Mouse (Mus musculus) inflammation-experienced regulatory T-cells, adult 6 months (primary cell): Measurements from ENCODE around the gene Vsig8. TPM values are rescaled to one million over a fixed set of nuclear protein-coding genes. Genes with fewer than 3 reads are reported as not detected.

ENCODE experiments used
- ATAC-seq: one replicate; pipeline ENCODE4 v1.8.0; 2017
- polyA plus RNA-seq, 3 experiments: library from polyadenylated mRNA; unstranded; fragments of 100-300 nt; shearing (Covaris generic); gene quantifications; one replicate each; pipeline ENCODE4 v1.2.1; 2017

Gene Vsig8
- polyA plus RNA-seq, 3 experiments from 2014 or later = not detected

GRCm38 (mm10) chr1:172528701-172529100, 27.0 kb upstream of the Vsig8 start:
- ATAC-seq = peak; percentile 74

DNA sequence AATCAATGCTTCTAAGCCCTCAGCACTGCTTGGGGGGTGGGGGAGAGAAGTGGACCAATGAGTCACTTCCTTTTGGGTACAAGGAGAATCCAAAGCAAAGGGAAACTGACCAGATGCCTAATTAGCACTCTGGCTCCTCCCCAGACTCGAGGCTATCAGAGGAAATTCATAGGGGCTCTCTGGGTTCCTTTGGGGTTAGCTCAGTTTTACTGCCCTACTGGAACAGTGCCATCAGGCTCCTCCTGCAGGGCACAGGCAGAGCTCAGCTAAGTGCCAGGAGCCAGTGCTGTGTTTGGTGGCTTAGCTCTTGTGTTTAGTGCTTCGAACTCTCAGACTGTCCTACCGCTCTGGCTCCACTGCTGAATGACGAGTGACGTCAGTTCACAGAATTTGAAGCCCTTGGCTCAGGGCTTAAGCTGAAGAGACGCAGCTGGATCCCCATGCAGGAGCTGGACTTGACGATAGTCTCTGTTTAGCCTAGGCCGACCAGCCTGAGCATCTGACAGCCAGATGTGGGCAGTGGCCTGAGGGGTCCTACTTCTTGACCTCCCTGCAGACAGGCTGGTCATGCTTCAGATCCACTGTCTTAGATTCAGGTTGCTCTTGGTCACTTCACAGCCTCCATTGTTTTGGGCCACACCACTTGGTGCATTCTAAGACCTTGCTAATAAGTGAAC, 25.1 kb upstream of the Vsig8 start:
- no peak for ATAC-seq

- ATAC-seq = no peak
These were observed 23.2 kb upstream of the Vsig8 start for GRCm38 (mm10) chr1:172532551-172532950.

DNA sequence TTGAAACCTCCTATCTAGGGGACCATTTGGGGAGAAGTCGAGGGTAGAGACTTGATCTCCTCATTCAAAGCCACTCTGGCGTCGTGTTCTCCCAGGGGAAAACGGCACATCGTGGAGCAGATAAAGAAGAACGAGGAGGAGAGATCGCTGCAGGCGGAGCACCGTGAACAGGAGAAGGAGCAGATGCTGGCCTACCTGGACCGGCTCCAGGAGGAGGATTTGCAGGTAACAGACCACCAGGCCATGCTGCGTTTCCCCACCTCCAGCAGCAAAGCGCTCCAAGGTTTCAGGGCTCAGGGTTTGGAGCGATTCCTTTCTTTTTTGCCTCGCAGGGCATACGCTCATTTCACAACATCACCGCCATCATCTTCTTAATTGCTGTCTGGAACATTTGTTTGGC, 20.6 kb upstream of the Vsig8 start:
- no peak for ATAC-seq

- ATAC-seq = no peak
These were observed 15.9 kb upstream of the Vsig8 start for GRCm38 (mm10) chr1:172539827-172540226.

DNA sequence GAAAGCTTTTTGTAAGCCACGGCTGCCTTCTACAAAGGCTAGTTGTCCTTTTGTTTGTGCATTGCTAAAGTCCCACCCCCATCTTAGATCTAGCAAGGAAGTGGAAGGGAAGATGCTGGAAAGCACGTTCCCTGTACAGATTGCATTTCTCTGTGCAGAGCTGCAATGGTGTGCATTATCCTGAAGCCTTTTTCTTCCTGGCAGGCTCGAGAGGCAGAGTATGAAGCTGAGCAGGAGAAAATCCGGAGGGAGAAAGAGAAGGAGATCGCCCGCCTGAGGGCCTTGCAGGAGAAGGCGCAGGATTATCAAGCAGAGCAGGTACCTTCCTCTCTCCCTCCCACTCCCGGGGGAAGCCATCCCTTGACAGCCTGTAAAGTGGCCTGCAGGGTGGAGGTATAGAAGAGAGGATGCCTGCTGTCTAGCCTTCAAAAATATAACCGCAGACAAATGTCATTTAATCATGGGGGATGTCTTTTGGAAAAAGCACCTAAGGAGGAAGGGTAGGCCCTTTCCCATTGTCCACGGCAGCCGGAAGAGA, 15.4 kb upstream of the Vsig8 start:
- no peak for ATAC-seq

DNA sequence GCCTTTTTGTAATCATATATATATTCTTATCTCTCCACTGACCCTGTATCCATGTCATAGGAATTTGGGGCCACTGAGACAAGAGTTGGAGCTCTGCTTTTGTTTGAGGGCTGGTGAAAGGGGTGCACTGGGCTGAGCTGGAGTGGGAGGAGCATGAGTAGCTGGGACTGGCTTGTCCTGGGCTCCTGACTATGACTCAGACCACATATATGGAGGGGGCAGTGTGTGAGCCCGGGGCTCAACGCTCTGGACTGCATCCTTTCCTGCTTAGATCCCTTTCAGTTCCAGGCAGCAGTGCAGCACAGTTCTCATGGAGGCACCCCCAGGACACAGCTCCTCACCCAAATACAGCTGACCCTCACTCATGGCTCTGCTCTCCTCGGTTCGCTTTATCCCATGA, 9.7 kb upstream of the Vsig8 start:
- no peak for ATAC-seq

DNA sequence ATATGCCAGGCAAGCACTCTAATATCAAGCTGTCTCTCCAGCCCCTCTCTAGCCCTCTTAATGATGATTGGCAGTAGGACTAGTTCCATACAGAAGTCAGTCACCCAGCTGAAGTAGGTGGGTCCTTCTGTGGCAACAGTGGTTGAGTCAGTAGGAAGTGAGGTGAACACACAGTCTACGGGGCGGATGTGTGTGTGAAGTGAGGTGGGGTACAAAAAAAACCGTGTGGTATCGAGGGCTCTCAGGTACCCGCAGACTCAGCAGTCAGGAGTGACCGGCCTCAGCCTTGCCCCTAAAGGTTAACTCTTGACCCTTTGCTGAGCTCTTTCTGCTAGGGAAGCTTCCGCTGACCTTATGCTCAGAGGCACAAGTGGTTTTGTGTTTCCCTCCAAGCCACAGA, 7.2 kb upstream of the Vsig8 start:
- ATAC-seq = peak; percentile 84

GRCm38 (mm10) chr1:172549314-172549713, 6.4 kb upstream of the Vsig8 start:
- ATAC-seq = no peak

DNA sequence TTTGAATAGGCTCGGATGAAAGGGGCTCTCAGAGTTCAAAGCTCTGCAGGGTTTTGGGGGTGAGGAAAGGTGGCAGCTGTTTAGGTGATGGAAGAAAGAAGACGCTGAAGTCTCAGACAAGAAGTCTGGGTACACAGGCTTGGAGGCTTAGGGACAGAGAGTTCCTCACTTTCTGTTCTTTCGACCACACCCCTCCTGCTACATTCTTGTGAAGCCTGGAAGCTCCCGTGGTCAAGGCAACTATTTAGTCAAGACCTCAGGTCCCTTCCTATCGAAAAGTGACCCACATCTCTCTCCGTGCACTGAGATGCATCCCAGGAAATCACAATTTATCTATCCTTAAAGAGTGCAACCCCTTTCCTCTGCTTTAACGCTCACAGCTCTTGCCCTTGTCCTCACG, 6.0 kb upstream of the Vsig8 start:
- ATAC-seq = no peak

GRCm38 (mm10) chr1:172550551-172550951, 5.2 kb upstream of the Vsig8 start:
- ATAC-seq = peak; percentile 80

- ATAC-seq = no peak
These were observed 4.7 kb upstream of the Vsig8 start for GRCm38 (mm10) chr1:172551009-172551408.

- no peak for ATAC-seq
These were observed 3.1 kb upstream of the Vsig8 start for GRCm38 (mm10) chr1:172552623-172553022.

DNA sequence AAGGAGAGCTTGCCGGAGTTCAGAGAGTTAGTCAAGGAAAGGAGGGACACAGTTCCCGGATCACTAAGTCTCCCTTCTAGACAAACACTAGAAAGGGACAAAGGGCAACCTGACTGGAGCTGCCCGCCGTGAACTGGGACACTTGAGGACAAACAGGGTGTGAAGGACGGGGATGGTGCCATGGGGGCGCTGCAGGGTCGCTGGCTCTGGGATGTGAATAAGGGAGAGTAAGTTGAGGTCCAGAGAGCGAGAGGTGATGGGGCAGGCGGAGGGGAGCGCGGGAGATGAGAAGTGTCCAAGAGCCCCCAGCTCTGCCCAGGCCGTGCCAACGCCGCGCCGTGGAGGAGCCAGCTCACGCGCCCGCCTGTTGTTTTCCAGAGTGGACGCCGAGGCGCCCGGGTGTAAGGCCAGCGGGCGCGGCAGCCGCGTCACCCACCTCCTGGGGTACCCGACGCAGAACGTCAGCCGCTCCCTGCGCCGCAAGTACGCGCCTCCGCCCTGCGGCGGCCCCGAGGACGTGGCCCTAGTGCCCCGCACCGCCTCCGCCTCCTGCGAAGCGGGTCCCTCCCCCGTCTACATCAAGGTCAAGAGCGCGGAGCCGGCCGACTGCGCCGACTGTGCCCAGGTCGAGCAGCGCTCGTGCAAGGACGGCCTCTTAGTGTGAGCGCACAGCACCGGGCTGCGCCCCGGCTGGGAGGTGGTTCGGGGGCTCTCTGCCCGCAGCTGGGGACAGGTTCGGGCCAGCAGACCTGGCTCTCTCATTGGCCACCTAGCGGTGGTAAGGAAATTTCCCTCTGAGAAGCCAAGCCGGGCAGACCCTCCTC, 7.1 kb downstream of the Vsig8 start:
- peak; percentile 74 for ATAC-seq

DNA sequence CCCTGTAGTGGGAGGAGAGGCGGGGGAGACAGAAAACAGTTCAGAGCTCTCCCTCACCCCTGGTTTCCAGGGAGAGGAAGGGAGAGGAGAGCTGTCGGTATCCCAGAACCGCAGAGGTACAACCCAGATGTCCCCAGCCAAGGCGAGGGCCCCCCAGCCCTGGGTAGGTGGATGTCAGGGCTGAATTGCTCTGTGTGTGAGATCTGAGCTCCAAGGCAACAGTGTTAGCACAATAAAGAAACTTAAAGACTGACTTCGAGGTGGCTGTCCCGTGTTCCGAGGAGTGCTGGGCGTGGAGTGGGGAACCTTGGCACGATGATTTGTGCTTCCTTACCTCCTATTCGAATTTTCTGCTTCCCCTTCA, 7.7 kb downstream of the Vsig8 start:
- no peak for ATAC-seq

GRCm38 (mm10) chr1:172566131-172566530, 10.4 kb downstream of the Vsig8 start:
- ATAC-seq = no peak

DNA sequence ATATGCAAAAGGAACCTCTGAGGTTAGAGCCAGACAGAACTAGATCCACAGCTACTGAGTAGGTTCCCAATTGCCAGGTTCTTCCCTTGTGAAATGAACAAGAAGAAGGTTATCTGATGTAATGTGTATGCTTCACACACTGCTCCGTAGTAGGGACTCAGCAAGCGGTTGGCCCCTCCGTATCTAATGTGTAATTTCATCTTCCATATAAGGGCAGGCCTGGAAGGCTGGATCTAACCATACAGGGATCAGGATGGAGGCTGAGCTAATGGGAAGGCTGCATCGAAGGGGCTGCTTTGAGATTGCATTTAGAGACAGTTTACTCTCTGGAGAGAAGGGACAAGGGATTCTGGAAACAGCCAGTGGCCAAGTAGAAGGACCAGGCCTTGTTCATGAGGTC, 12.0 kb downstream of the Vsig8 start:
- no peak for ATAC-seq

GRCm38 (mm10) chr1:172580116-172580515, 24.4 kb downstream of the Vsig8 start:
- no peak for ATAC-seq

GRCm38 (mm10) chr1:172582436-172582835, 26.7 kb downstream of the Vsig8 start:
- ATAC-seq = no peak

DNA sequence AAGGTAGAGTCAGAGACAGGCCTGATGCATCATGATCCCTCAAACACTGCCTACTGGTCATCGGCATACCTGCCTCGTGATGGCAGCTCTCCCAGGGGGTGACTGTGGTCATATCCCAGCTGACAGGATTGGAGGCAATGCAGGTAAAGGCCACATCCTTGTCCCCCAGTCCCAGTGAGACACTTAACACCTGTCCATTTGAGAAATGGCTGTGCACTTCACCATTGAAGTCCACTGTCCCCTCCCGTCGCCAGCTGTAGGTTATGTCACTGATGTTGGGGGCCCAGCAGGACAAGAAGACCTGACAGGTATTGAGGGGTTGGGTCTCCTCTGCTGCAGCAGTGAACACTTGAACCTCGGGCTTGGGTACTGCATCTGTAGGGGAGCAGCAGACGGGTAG, 28.5 kb downstream of the Vsig8 start:
- no peak for ATAC-seq

GRCm38 (mm10) chr1:172585026-172585425, 29.3 kb downstream of the Vsig8 start:
- no peak for ATAC-seq

GRCm38 (mm10) chr1:172585612-172586567, 30.2 kb downstream of the Vsig8 start:
- ATAC-seq = no peak

DNA sequence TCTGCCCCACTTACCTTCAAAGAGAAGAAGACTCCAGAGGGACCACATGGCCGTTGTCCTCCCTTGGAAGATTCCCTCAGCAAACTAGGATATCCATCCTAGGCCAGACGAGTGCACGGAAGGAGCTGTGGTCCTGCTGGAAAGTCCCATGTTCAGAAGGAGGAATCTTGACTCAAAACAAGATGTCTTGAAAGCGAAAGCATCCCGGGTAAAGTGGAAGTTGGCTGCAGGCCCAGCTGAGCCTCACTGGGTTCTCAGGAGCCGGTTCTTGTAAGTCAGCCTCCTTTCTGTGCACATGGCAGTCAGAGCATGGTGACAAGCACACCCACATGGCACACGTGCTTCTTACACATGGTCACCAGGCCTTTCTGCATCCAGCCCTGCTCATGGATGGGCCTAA, 34.6 kb downstream of the Vsig8 start, which contains the start of gene Slamf8:
Gene Slamf8 (minus strand): TSS at position 184 of the 400 bp plus-strand sequence.
- peak; percentile 63 for ATAC-seq
